Mouse (Mus musculus) lung, postnatal 4 days (tissue): ENCODE results near the gene Atg9b.
"Not testable (repeated sequence)": the region's sequence is repeated elsewhere in the genome, so short reads cannot be mapped to it uniquely, and the experiment has no call there.

Experiments used
- DNase-seq, 2 experiments: peaks; one replicate each; pipeline ENCODE4 v3.0.0; 2021

Gene Atg9b

GRCm38 (mm10) chr5:24404594-24405360, 12.8 kb upstream of the Atg9b start:
- no peak for DNase-seq

DNA sequence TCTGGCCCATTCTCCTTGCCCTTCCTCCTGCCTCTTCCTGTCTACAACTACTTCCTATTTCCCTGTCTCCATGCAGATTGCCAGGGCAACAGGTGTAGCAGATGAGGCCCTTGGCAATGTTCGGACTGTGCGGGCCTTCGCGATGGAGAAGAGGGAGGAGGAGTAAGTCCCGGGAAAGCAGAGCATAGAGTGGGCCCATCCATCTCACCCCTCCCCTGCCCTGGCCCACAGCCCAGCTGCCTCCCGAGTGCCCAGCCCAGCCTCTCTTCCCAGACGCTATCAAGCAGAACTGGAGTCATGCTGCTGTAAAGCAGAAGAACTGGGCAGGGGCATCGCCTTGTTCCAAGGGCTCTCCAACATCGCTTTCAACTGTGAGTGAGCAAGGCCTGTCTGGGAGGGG, 10.0 kb upstream of the Atg9b start:
- no peak for DNase-seq

DNA sequence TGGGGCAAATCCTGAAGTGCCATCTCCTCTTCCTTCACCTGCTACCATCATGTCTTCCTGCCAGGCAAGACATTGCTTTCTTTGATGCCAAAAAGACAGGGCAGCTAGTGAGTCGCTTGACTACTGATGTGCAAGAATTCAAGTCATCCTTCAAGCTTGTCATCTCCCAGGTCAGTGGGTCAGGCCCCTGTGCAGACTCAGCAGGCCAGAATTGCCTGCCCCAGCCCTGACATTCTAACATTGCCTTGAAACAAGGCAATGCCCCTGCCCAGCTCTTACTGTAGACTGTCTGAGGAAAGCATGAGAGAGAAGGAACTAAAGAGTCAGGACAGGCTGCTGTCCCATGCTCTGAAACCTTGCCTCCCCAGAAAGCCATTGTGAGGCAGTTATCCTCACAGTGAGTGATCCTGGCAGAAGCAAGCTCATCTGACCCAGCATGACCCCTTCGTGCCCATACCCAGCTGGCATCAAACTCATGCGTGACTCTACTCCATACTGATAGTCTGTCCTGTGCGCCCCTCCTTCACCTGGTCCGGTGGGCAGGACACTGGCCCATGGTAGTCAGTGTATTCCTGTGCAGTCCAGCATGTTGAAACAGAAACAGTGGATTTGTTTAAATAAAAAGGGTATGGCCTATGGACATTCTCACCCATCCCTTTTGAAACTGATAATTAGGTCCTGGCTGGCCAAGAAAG, 9.1 kb upstream of the Atg9b start:
- DNase-seq = no peak

GRCm38 (mm10) chr5:24400362-24400761, 8.4 kb upstream of the Atg9b start:
- no peak for DNase-seq

DNA sequence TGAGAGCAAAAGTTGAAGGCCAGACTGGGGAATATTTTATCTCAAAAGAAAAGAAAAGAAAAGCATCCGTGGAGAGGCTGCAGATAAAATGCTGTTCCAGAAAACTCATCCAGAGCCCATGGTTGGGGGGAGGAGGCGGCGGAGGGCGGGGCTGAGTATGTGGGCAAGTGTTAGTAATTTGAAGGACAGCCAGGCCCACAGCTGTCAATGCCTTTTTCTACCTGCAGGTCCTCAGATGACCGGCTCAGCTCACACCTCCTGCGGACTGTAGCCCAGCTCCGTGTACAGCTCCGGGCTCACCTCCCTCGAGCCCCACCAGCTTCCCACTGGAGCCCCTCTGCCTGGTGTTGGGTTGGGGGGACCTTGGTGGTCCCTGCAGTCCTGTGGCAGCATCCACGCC, 7.7 kb upstream of the Atg9b start:
- DNase-seq = no peak

GRCm38 (mm10) chr5:24396254-24396653, 4.3 kb upstream of the Atg9b start:
- not testable (repeated sequence) for DNase-seq

DNA sequence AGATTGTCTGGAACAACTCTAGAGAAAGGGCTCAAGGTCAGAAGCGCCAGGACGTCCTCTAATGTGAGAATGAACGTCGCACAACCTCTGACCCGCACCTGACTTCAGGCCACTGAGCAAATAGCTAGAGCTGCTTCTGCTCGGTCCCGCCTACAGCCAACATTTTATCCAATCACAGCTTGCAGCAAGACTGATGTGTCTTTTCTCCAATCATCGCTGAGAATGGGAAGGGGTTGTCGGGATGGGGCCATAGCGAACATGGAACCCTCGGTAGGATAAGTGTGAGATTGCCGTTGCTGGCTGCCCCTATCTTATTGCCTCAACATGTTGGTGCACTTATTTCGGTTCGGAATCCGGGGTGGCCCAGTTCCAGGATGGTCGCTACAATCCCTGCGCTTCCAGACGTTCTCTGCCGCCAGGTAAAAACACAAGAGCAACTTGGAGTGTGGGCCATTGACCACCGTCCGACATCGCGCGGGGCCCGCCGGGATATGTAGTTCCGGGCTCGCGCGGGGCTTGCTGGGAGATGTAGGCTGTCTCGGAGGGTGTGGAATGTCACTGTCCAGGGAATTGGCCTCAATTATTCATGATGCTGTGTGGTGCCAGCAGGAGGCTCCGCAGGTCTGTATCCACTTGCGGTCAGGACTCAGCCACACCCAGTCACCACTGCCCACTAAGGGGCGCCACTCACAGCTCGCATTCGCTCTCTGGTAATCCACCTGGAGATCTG, 2.4 kb upstream of the Atg9b start:
- peak; percentile 95 to 96 for DNase-seq

DNA sequence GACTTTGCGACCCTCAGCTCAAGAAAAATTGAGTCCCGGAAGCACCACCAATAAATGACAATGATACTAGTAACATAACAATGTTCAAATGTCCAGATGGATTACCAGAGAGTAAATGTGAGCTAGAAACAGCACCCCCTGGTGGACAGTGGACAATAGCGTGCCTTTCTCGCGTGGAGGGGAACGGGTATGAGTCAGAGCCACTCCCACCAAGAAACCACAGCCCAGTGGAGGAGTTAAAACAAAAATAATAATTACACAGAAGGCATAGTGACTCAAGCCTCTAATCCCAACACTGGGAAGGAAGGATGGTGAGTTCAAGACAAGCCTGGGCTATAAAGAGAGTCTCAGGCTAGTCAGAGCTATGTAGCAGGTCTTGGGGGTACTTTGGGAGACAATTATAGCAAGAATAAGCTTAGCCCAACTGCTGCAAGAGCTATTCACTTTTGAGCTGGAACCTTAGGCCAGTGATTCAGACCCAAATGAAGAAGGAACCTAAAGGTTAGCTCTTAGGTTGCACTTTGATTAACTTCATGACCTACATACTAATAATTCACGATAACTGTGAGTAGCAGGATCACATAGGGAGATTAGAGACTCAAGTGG, 1.6 kb upstream of the Atg9b start, which contains the start of gene Abcb8:
TSS of gene Abcb8 (plus strand) at position 272 of the 606 bp plus-strand sequence.
- peak; percentile 79 to 89 for DNase-seq

DNA sequence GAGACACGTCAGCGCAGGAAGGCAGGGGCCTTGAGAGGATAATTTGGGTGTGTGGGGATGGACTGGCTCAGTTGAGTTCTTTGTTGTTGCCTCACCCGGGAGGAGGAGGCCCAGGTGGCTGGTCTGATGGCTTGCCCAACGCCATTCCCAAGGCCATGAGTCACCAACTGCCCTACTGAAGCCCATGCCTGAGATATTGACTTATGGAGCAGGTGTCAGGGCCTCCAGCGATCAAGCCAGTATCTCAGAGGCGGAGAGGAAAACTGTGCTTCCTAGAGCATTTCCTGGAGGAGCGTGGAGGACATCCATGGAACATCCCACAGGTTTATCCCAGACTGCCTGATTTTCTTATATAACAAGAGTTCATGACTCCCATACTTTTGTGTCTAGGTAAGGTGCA, 781 bp upstream of the Atg9b start:
- no peak for DNase-seq

DNA sequence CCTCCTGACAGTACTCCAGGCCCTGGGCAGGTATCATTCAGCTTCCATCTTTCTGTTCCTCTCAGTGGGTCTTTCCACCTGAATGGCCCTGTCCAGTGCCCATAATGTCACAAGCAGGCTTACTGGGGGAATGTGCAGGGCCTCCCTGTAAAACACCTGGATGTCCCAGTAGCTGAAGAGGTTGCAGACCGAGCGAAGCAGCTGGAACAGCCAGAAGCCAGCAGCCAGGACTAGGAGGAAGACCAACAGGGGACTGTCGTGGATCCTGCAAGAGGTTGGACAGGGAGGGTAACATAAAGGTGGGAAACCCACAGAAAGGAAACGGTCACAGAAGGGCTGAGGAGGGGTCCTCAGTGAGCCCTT, 2.3 kb downstream of the Atg9b start:
- no peak for DNase-seq

- peak; percentile 69 to 74 for DNase-seq
Measured at GRCm38 (mm10) chr5:24389011-24389657, 2.8 kb downstream of the Atg9b start.

DNA sequence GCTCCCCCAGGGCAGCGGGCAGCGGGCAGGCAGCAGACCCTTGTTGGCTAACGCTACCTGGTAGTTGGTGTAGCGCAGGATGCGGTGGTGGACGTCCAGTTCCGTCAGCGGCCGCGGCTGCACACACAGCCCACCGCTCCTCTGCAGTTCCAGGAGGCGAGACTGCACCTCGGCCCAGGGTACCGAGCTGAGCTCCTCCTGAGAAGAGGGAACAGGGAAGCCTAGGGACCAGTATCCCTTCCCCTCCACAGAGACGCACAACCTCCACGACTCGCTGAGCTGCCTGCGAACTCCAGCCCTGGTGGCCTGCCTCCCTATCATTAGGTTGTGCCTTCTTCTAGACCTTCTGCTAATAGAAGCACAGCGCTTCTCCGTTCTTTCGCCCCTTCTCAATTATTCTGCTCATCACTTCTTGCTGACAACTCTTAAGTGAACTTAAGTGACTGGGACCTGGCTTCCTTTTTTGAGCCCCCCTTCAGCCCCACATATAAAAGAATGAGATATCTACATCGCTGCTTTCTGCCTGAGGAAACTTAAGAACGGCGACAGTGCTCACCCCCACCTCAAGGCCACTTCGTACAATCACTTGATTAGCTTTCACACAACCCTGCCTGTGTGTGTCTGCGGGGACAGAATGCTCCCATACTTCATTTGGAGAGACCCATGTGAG, 3.6 kb downstream of the Atg9b start:
- DNase-seq = no peak

DNA sequence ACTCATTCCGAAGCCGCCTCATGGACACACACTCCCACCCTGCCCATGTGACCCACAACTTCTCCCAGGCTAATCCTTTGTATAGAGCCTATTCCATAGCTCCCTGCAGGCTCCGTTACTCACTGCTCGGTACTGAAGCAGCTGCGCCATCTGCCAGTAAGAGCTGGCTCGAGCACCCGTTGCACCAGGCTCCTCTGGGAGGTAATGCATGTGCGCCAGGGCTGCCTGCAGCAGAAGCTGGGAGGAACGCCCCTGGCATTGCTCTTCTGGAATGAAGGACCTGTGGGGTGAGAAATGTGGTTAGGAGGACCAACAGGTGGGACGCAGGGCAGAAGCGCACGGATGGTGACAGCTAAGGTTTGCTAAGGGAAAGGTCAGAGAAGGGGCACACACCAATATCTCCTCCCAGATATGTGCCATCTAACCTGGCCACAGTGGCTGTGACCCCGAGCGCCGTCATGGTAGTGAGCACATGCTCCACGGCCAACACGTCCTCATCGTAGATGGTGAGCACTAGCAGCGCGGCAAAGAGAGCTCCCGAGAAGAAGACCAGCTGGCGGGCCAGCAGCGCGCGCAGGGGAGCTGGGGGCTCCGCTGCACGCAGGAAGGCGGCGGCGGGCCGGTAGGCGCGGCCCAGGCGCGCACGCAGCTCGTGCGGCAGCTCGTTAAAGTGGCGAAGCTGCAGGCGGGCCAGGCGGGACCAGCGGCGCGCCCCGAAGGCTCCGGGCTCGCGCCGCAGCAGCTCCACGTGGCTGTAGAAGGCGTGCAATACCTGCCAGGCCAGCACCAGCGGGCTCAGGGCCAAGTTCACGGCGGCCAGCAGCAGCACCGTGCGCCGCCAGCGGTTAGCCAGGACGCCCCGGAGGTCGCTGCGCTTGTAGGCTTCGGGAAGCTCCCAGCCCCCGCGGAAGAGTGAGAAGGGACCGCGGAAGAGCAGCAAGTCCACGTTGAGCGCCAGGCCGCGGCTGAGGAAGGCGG, 4.4 kb downstream of the Atg9b start:
- peak; percentile 63 to 70 for DNase-seq

DNA sequence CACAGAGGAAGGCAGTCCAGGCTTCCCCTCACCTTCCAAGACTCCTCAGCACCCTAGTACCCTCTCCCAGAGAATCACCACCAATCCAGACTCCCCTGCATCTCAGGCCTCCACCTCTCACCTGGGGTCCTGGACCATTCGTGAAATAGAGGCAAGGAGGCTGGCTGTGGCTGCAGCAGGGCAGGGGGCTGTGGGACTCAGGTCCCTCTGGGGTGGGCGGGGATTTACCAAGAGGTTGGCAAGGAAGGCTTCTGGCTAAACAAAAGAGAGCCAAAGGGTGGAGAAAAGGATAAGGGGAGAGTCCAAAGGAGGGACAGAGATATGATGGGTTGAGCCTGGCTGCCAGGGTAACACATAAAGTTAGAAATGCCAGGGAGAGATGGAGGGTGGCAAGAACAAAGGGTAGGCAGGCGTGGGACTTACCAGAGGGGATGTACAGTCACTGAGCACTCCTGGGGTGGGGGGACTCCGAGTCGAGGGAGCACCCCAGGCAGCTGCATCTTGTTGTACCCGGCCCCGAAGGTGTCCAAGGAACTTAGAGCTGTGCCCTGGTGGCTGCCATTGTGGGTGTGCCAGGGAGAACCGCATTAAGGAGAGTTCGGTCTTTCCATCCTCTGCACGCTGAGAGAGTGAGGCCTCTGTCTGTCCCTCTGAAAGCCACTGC, 5.9 kb downstream of the Atg9b start:
- DNase-seq = no peak

GRCm38 (mm10) chr5:24385374-24385773, 6.6 kb downstream of the Atg9b start:
- no peak for DNase-seq

- peak; percentile 43 to 59 for DNase-seq
Measured at GRCm38 (mm10) chr5:24384407-24384806, 7.5 kb downstream of the Atg9b start.

DNA sequence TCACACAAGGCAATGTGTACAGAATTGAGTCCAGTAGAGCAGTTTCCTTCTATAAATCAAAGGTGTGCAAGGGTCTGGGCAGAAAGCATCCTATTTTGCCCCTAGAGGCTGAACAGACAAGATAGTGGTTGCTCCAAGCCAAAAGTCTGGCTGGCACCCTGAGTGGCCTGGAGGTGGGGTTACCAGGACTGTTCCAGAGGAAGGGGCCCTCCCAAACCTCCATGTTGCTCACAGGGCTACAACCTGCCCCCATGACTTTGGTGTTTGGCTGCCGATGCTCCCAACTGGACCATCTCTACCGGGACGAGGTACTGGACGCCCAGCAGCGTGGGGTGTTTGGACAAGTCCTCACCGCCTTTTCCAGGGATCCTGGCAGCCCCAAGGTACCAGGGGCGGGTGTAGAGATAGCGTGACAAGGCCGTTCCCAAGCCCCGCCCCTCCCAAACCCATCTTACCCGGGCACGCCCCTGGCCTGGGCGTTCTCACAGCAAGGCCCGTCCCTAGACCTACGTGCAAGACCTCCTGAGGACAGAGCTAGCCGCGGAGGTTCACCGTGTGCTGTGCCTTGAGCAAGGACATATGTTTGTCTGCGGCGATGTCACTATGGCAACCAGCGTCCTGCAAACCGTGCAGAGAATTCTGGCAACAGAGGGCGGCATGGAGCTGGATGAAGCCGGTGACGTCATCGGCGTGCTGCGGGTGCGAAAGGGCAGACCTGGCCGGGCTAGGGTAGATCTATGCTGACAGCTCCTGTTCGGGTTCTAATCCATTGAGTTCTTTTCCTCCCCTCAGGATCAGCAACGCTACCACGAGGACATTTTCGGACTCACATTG, 8.7 kb downstream of the Atg9b start:
- peak; percentile 92 to 94 for DNase-seq

DNA sequence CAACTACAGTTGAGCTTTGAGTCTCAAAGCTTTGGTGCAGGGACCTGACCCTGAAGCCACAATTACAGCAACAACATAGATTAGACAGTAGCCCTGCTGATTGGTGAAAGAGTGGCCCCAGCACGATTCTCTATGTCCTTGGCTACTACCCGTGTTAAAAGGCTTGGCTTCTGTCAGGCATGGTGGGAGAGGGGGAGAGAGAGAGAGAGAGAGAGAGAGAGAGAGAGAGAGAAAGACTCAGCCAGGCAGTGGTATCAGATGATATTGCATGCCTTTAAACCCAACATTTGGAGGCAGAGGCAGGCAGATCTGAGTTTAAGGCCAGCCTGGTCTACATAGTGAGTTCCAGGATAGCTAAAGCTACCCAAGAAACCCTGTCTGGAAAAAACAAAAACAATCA, 10.0 kb downstream of the Atg9b start:
- no peak for DNase-seq

- no peak for DNase-seq
Measured at GRCm38 (mm10) chr5:24381486-24381885, 10.5 kb downstream of the Atg9b start.
